Mouse (Mus musculus) induced T-regulatory cell, adult 2 months (primary cell): ENCODE measurements around the gene Zfp385c.
A peak's percentile ranks its signal among the peaks of the same experiment; 100 is the strongest.
"Not testable (repeated sequence)": the region's sequence is repeated elsewhere in the genome, so short reads cannot be mapped to it uniquely, and the experiment has no call there.

Source experiments
- DNase-seq: peaks from one replicate; pipeline ENCODE4 v3.0.0-alpha.2; 2012; ENCODE audit warnings: low read depth

Gene Zfp385c

DNA sequence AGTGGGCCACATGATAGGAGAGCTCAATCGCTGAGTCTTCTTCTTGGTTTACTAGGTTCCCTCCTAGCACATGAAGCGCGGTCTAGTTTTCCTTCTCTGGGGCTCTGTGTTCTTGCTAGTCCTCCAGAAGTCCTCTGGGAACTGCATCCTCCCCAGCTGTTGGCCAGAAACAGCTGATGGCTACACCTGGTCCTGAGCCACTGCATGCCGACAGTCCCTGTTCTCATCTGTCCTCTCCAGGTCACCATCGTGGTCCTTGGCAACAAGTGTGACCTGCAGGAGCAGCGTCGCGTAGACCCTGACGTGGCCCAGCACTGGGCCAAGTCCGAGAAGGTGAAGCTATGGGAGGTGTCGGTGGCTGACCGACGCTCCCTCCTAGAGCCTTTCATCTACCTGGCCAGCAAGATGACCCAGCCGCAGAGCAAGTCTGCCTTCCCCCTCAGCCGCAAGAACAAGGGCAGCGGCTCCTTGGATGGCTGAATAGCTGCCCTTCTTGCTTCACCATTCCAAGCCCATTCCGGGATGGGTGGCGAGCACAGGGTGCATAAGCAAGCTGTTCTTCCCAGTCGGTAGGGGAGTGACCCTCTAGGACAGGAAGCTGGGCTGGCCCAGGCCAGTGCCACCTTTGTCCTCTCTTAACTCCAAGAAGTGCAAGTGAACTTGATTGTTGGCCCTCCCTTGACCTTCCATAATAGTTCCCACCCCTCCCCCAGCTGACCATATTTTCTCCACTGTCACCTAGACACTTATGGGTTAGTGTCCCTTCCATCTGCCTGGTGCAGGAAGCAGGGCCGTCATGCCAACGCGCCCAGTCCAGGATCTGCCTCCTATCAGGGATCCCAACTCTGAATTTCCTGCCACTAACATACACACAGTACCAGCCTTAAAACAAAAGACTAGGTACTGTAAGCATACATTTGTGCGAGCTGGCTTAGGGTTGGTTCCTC is 66.2 kb downstream of the Zfp385c start:
- DNase-seq = no peak

DNA sequence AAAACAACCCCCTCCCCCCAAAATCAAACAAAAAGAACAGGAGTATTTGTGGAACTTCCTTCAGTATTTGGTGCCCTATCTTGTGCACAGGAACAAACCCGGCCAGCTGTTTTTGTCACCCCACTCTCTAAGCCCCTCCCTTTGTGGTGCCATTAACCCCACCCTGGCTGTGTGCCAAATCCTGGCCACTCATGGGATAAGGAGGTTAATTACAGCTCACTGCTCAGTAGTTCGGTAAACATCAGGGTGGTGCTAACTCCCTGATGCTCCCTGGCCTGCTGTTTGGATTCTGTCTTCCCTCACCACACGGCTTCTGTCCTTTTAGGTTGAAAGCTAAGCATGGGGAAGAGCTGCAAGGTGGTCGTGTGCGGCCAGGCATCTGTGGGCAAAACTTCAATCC is 68.4 kb downstream of the Zfp385c start:
- peak; percentile 49 for DNase-seq

DNA sequence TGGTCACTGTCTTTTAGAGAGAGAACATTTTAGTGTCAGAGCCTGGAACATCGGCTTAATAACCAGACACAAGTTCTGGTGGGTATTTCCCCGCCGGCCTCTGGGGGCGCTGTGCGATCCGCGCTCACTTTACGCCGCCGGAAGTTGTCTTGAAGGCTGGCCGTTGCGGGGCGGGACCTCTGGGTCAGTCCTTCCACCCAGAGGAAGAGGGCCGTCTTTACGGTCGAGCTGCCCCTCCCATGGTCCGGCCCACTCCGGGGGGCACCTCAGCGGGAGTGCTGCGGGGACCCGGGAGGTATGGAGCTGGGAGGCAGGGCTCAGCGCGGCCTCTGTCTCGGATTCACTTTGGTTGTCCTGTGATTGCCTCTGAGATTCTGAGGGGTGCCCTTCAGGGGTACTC is 69.5 kb downstream of the Zfp385c start:
- peak; percentile 95 for DNase-seq

DNA sequence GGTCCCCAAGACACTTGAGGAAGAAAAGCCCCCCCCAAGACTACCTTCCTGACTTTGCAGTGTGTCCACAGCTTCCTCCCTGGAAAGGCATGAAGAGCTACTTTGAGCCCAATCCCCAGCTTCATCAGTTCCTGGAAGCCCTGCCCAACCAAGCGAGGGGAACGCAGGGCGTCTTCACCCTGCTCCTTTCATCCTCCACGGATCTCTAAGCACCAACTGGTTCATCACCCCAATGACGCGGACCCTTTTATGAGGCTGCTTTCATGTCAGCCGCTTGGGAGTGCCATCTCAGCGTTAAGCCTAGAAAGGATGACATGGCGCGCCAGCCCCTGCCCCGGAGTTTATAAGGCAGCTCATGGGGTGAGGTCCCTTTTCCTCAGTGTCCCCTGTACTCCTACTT is 72.3 kb downstream of the Zfp385c start, which contains the start of gene Dnajc7:
Gene Dnajc7, minus strand, starts transcription at position 187 of the 400 bp plus-strand sequence.
- no peak for DNase-seq

DNA sequence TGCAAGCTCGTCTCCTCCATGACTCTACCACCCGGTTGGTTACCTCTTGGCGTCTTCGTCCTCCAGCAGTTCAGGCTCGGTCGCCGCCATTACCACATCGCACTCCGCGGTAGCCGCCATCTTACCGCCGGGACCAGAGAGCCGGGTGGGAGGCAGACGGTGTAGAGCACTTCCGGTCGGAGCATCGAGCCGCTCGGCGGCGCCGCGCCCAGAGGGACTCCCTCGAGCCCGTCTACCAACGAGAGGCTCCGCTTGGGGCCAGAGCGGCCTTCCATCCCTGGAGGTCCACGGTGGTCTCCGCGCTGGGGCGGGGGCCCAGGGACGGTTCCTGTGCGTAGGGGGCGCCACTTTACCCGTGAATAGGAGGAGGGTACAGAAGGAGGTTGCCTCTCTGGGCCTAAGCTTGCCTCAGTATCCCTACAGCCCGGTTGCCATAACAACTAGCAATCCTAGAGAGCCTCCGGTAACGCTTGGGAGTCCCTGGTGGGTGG is 72.7 kb downstream of the Zfp385c start:
- DNase-seq = peak; percentile 95

DNA sequence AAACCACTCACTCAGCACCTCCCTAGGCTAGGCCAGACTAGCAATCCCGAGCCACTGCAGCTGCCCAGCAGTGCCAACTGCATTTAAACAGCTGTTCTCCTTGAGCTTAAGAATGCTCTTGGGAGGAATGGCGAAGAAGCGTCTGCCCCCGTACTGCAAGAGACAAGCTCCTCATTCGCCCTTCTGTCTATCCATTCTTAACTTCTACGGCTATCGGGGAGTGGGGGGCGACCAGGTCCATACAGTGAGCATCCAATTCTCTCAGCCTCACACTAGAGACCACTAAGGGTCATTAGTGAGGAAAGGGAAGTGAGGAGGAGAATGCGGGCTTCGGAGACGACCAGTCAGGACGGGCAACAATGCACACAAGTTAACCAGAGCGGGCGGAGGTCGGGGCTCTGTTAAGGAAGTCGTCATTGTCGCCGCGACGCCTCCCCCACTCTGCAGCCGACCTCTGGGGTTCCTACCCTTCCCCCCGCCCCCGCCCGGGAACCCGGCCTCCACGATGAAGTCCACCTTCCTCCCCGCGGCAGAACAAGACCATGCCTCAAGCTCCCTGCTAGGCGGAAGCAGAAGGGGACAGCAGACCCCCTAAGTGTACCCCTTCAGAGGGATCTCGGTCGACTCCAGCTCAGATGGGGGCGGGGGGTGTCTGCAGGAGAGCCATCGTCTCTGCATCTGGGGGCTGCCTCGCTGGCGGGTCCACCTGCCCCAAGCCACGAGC is 73.3 kb downstream of the Zfp385c start, which contains the start of gene Nkiras2:
Gene Nkiras2, plus strand, starts transcription at position 484 of the 724 bp plus-strand sequence.
- DNase-seq = peak; percentile 91

DNA sequence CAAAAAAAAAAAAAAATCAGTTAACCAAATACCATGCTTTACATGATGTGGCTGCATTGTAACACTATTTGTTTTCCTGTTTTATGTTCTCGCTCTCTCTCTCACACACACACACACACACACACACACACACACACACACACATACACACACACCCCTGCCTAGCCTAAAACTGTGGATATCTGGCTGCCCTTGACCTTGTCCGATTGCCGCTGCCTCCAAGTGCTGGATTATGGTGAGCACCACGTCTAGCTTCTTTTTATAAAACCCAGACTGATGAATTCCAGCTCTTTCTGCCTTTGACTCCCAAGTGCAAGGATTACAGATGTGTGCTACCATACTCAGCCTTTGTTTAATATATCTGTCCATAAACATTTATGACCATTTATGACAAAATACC is 74.8 kb downstream of the Zfp385c start:
- no peak for DNase-seq

DNA sequence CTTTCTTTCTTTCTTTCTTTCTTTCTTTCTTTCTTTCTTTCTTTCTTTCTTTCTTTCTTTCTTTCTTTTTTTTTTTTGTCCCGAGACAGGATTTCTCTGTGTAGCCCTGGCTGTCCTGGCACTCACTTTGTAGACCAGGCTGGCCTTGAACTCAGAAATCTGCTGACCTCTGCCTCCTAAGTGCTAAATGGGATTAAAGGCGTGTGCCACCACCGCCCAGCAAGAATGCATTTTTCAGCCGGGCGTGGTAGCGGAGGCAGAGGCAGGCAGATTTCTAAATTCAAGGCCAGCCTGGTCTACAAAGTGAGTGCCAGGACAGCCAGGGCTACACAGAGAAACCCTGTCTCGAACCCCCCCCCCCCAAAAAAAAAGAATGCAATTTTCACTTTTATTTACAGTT is 75.4 kb downstream of the Zfp385c start:
- DNase-seq = not testable (repeated sequence)

DNA sequence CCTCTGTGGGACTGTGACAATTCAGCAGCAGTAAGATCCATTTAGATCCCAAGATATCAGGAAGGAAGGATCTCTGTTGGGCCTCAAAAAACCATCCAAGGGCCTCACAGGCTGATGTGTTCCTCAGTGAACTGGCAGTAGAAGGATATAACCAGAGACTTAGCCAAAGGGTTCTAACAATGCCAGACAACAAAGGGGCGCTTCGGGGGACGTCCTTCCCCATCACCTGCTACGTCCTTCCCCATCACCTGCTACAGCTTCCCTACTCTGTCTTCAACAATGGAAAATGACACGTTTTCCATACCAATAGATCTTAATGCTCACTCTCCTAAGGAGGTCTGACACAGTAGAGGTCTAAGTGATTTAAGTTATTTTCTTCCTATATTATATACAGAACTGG is 75.9 kb downstream of the Zfp385c start:
- no peak for DNase-seq

DNA sequence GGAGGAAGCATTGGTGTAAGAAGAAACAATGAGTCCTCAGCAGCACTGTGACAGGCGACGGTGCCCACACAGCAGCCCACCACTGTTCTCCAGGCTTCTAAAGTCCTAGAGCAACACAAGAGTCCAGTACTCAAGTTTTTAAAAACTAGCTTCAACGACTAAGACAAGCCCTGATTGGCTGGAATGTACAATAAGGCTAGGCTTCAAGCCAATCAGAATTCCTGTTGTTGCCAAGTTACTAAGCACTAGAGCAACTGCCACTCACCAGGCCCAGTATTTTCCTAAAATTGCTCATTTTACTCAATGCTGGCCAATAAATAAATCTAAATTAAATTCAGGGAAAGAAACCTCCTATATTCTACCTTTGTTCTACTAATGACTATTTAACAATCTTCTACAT is 79.0 kb downstream of the Zfp385c start:
- no peak for DNase-seq

DNA sequence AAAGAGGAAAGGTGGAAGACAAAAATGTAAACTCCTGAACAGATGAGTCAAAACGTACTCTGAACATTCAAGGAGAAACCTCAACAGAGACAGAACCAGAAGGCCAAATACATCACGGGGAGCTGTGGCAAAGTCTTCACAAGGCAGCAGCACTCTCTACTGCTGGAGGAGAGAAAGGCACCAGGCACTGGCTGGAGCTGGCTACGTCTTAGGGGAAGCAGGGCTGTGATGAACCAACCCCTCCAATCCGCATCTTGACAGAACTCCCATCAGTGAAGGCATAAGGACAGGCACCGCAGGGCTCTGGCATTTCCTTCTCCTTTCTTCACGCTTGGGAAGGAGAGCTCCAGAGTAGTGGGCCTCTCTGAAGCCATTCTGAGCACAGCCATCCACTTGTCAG is 80.6 kb downstream of the Zfp385c start:
- DNase-seq = no peak

DNA sequence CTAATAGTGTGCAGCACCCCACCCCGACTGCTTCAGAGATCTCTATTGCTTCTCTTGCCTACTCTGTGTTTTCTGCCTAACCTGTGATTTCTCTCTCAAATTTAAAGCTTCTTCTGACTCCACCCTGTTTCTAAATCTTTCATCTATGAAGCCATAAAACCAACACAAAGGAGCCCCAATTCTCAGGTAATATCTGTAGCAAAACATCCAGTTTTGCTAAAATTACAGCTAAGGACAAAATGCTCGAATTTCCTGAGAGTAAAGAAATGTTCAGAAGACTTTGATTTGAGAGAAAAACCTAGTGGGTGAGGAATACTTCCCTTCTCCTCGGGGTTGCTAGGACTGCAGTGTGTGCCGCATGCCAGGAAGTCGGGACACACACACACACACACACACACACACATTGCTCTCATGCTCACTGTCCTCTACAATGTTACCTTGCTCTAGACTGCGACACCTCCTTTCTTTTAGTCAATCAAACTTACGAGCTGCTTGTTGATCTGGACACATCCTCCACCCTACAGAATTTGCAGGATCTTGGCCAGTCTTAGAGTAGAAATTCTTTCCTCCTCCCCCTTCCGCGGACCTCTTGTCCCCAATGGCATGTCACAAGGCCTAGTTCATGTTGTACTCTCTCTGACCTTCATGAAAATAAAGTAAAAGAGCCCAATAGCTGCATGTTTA is 82.1 kb downstream of the Zfp385c start:
- peak; percentile 57 for DNase-seq

DNA sequence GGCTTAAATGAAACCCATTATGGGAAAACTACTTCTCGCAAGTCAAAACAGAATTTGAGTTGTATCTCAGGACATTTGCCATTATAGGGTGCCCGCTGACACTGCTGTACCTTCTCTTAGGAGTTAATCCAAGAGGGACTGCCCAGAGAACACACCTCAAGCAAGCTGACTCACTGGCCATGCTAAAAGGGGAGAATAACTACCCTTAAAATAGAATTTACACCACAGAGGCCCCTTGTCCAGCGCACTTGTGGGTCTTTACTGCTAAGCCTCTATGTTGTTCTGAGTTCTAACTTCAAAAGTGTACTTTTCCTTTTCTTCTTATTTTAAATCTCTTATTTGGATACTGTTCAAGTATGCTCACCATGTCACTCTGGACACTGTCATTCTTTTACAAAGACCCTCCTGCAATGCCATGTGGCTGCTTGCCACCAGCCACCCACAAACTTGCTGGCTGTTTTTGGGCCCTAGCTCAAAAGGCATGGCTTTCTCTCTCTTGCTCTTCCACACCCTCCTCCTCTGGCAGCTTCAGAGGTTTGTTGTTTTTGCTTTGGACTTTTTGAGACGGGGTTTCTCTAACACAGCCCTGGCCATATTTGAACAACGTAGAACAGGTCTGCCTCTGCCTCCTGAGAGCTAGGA is 82.8 kb downstream of the Zfp385c start:
- DNase-seq = peak; percentile 40

DNA sequence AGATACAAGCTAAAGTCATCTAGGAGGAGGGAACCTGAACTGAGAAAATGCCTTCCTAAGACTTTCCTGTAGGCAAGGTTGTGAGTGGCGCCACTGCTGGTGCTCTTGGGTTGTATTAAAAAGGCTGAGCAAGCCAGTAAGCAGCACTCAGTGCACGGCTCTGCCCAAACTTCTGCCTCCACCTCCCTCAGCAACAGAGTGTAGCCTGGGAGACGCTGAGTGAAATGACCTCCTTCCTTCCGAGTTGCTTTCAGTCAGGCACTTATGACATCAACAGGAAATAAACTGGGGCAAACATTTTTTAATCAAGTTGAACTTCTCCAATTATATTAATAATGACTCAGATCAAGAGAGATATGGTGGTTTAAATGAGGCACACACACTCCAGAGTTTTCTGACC is 83.5 kb downstream of the Zfp385c start:
- DNase-seq = peak; percentile 75

DNA sequence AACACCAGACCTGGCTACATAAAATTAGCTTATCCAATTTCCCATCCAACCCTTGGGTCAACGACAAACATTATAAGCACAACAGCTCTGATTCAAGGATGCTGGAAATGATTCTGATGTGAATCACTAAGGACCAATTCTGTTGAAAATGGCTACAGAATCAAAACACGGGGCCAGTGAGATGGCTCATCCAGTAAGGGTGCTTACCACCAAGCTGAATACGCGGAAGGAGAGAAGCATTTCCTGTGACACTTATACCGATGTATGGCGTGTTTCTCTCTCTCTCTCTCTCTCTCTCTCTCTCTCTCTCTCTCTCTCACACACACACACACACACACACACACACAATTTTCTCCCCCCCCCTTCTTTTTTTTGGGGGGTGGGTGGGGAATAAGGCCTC is 85.1 kb downstream of the Zfp385c start:
- DNase-seq = peak; percentile 54

DNA sequence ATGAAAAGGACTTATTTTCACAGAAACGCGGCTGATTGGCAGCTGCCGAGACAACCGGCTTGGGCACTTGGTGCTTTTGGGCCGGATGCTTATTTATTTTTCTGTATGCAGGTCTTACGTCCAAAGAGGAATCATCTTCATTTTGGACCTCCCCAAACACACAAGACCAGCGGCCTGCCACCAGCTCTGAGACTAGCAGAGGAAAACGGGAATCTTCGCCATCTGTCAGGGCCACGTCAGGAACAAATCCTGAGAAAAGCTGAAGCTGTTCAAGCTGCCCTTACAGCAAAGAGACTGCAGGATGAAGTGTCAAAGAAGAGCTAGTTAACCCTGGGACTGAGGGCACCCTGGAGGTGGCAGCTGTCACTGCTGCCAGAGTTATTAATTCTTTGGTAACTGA is 86.8 kb downstream of the Zfp385c start:
- DNase-seq = no peak

DNA sequence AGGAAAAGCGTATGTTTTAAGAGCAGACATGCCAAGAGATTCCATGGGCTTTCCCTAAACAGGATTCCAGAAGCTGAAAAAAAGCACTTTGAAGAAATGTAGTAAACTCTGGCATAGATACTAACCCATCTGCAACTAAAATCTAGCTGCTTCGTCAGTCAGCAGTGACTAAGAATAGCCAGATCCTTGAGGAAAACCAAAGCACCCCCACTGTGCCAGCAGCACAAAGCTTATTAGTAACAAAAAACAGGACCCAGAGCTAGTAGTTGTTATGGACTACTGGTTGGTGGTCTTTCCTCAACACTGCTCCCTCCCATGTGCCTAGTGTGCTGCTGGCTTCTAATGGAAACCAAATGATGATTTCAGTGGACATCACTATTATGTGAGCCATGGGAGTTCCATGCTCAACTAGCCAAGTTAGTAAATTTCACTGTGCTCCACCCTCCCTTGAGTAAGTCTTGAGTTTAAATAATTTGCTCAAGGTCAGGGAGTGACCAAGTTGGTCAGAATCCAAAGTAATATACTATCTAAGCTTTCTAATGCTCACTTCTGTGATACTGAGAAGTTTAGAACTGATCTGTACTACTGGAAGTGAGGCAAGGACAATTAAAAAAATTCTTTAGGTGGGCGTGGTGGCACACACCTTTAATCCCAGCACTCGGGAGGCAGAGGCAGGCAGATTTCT is 87.8 kb downstream of the Zfp385c start:
- no peak for DNase-seq

DNA sequence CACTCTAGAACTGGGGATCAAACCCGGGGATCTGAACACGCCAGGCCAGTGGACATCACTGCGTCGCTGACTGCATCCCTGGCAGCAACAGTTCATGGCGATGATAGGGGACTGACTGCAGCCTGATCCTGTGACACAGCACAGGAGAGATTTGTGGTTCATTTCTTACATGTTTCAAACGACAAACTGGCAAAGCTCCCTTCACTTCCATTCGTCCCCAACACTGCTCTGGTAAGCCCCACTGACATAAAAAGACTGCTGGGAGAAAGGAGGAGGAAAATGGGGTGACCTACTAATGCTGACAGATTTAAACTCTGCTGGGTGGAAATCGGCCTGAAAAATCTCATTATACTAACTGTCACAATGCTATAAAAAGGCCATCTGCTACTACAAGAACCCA is 88.4 kb downstream of the Zfp385c start:
- DNase-seq = no peak

DNA sequence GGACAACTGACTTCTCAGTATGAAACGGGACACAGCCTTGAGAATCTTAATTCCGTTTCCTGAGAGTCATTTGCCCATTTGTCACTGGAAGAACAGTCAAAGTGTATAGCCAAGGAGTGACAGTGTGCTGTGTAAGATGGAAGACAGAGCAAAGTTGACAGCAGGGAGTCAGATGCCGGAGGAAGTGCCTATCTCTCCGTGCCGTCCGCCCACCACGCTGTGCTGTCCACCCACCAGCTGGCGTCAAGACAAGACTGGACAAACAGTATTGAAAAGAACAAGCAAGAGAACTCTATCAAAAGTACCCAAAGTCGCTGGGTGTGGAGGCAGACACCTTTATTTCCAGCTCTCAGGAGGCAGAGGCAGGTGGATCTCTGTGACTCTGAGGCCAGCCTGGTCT is 89.1 kb downstream of the Zfp385c start:
- DNase-seq = no peak

DNA sequence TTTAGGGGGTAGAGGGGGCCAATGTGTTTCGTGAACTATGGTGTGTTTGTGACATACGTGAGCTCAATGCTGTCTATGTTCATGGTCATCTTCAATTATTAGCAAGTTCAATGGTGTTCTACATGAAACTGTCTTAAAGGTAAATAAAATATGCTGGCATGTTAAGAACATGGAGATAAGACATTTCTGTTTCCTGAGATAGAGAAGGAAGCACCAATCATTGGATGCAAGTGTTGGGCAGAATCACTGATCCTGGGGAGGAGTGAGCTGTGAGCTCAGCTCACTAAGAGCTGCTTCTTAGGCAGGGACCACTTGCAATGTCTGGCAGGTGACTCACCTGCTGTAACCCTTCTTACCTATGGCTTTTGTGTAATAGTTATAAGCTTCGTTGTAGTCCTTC is 90.9 kb downstream of the Zfp385c start:
- no peak for DNase-seq

DNA sequence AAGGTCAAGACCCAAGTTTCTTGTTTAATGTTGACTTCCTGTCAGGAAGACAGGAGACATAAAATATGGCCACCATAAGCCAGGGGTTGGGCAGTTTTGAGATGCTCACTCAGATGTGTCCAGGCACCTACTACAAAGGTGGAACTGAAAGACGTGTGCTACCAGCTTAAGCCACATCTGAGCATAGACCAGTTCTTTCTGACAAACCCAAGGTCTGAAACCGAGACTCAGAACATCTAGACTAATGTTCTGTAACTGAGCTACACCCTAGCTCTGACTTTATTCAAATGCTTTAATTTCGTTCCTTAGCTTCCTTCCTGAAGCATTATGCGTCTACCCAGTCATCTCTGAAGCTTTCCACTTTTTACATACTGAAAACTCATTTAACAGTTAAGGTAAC is 94.2 kb downstream of the Zfp385c start:
- no peak for DNase-seq
